Mouse (Mus musculus): ENCODE results near the gene Smco4. TPM values are rescaled to one million over a fixed set of nuclear protein-coding genes. Genes with fewer than 3 reads are reported as not detected.
"Not testable (repeated sequence)": the region's sequence is repeated elsewhere in the genome, so short reads cannot be mapped to it uniquely, and the experiment has no call there.

Smco4 gene
- 4.0 TPM in 1 of 2 replicates, not detected in the other for total RNA-seq (2017)

GRCm38 (mm10) chr9:15493235-15493924 is at the start of gene Smco4:
Gene Smco4, plus strand, starts transcription at chr9:15493432.
- peak; percentile 40; the same call in 1 of the 2 replicates for ATAC-seq (ENCODE audit: extremely low read depth, insufficient number of reproducible peaks, low FRiP score, poor library complexity, severe bottlenecking)

- no peak for ATAC-seq (ENCODE audit: extremely low read depth, insufficient number of reproducible peaks, low FRiP score, poor library complexity, severe bottlenecking)
These were observed 45.8 kb upstream of the Smco4 start for GRCm38 (mm10) chr9:15447397-15447796.

GRCm38 (mm10) chr9:15450921-15451320 is 42.3 kb upstream of the Smco4 start:
- no peak for ATAC-seq (ENCODE audit: extremely low read depth, insufficient number of reproducible peaks, low FRiP score, poor library complexity, severe bottlenecking)

- no peak for ATAC-seq (ENCODE audit: extremely low read depth, insufficient number of reproducible peaks, low FRiP score, poor library complexity, severe bottlenecking)
These were observed 21.0 kb upstream of the Smco4 start for GRCm38 (mm10) chr9:15472256-15472655.

- ATAC-seq (ENCODE audit: extremely low read depth, insufficient number of reproducible peaks, low FRiP score, poor library complexity, severe bottlenecking): no peak
These were observed 20.0 kb upstream of the Smco4 start for GRCm38 (mm10) chr9:15473206-15473605.

- no peak for ATAC-seq (ENCODE audit: extremely low read depth, insufficient number of reproducible peaks, low FRiP score, poor library complexity, severe bottlenecking)
These were observed 15.7 kb upstream of the Smco4 start for GRCm38 (mm10) chr9:15477556-15477955.

GRCm38 (mm10) chr9:15487682-15488424 is 5.4 kb upstream of the Smco4 start:
- no peak for ATAC-seq (ENCODE audit: extremely low read depth, insufficient number of reproducible peaks, low FRiP score, poor library complexity, severe bottlenecking)

- ATAC-seq (ENCODE audit: extremely low read depth, insufficient number of reproducible peaks, low FRiP score, poor library complexity, severe bottlenecking): no peak
These were observed 3.9 kb upstream of the Smco4 start for GRCm38 (mm10) chr9:15489293-15489692.

GRCm38 (mm10) chr9:15490331-15491100 is 2.7 kb upstream of the Smco4 start:
- ATAC-seq (ENCODE audit: extremely low read depth, insufficient number of reproducible peaks, low FRiP score, poor library complexity, severe bottlenecking): no peak

GRCm38 (mm10) chr9:15491686-15492085 is 1.5 kb upstream of the Smco4 start:
- ATAC-seq (ENCODE audit: extremely low read depth, insufficient number of reproducible peaks, low FRiP score, poor library complexity, severe bottlenecking): no peak

- no peak for ATAC-seq (ENCODE audit: extremely low read depth, insufficient number of reproducible peaks, low FRiP score, poor library complexity, severe bottlenecking)
These were observed 831 bp upstream of the Smco4 start for GRCm38 (mm10) chr9:15492401-15492800.

- 0 out of 2 replicates have a peak, but pooled peaks have one; percentile 5 for ATAC-seq (ENCODE audit: extremely low read depth, insufficient number of reproducible peaks, low FRiP score, poor library complexity, severe bottlenecking)
These were observed 810 bp downstream of the Smco4 start for GRCm38 (mm10) chr9:15493925-15494558.

GRCm38 (mm10) chr9:15495281-15495680 is 2.0 kb downstream of the Smco4 start:
- not testable (repeated sequence) for ATAC-seq (ENCODE audit: extremely low read depth, insufficient number of reproducible peaks, low FRiP score, poor library complexity, severe bottlenecking)

- ATAC-seq (ENCODE audit: extremely low read depth, insufficient number of reproducible peaks, low FRiP score, poor library complexity, severe bottlenecking): no peak
These were observed 2.8 kb downstream of the Smco4 start for GRCm38 (mm10) chr9:15495921-15496577.

- no peak for ATAC-seq (ENCODE audit: extremely low read depth, insufficient number of reproducible peaks, low FRiP score, poor library complexity, severe bottlenecking)
These were observed 6.8 kb downstream of the Smco4 start for GRCm38 (mm10) chr9:15500025-15500424.

GRCm38 (mm10) chr9:15501319-15502256 is 8.4 kb downstream of the Smco4 start:
- ATAC-seq (ENCODE audit: extremely low read depth, insufficient number of reproducible peaks, low FRiP score, poor library complexity, severe bottlenecking): no peak

GRCm38 (mm10) chr9:15502476-15502875 is 9.2 kb downstream of the Smco4 start:
- no peak for ATAC-seq (ENCODE audit: extremely low read depth, insufficient number of reproducible peaks, low FRiP score, poor library complexity, severe bottlenecking)

GRCm38 (mm10) chr9:15503307-15503706 is 10.1 kb downstream of the Smco4 start:
- no peak for ATAC-seq (ENCODE audit: extremely low read depth, insufficient number of reproducible peaks, low FRiP score, poor library complexity, severe bottlenecking)
